Mouse (Mus musculus) MEL (cell line): ENCODE data around the gene Sox1. TPM values are rescaled to one million over a fixed set of nuclear protein-coding genes. Genes with fewer than 3 reads are reported as not detected.

Source experiments
- DNase-seq: peaks from one replicate; pipeline ENCODE4 v3.0.0; 2011; ENCODE audit warnings: low read depth, low spot score
- H3K27ac ChIP-seq: 2 replicates; pipeline ENCODE4 v1.5.1; 2012; ENCODE audit warnings: low read depth, mild to moderate bottlenecking, control low read depth, low read length, moderate library complexity; ENCODE audit not compliant: control insufficient read depth
- H3K27me3 ChIP-seq, 2 experiments: fragments of 150-350 bp in 1 of 2; sonication (generic) in 1 of 2; 2 replicates each; pipeline ENCODE4 v1.6.1; 2012; ENCODE audit warnings: low read length in 2 of 2, mild to moderate bottlenecking in 2 of 2, improper control_type of control experiment in 1 of 2, moderate library complexity in 1 of 2; ENCODE audit not compliant: insufficient read depth in 2 of 2, control insufficient read depth in 1 of 2
- H3K36me3 ChIP-seq, 2 experiments: 2 replicates each; pipeline ENCODE4 v1.6.1; 2012 to 2014; ENCODE audit warnings: low read length in 2 of 2, improper control_type of control experiment in 1 of 2, inconsistent platforms in 1 of 2, mild to moderate bottlenecking in 1 of 2; ENCODE audit not compliant: insufficient read depth in 2 of 2, control insufficient read depth in 1 of 2
- H3K4me1 ChIP-seq, 2 experiments: fragments of 150-350 bp in 1 of 2; sonication (generic) in 1 of 2; 2 replicates each; pipeline ENCODE4 v1.6.1; 2012; ENCODE audit warnings: low read length in 2 of 2, improper control_type of control experiment in 1 of 2, mild to moderate bottlenecking in 1 of 2; ENCODE audit not compliant: insufficient read depth in 2 of 2, control insufficient read depth in 1 of 2
- H3K4me3 ChIP-seq, 2 experiments: fragments of 150-350 bp in 1 of 2; sonication (generic) in 1 of 2; 2 replicates each; pipeline ENCODE4 v1.5.1; 2012; ENCODE audit warnings: low read depth in 2 of 2, low read length in 2 of 2, mild to moderate bottlenecking in 2 of 2, moderate library complexity in 2 of 2, control low read depth in 1 of 2, improper control_type of control experiment in 1 of 2; ENCODE audit not compliant: control insufficient read depth in 1 of 2, insufficient read depth in 1 of 2
- H3K79me2 ChIP-seq: 2 replicates; pipeline ENCODE4 v1.6.1; 2012; ENCODE audit warnings: mild to moderate bottlenecking, low read length, moderate library complexity; ENCODE audit not compliant: control insufficient read depth, poor library complexity, insufficient read depth
- H3K9ac ChIP-seq: 2 replicates; pipeline ENCODE4 v1.6.1; 2012; ENCODE audit warnings: low read depth, mild to moderate bottlenecking, control low read depth, low read length, moderate library complexity; ENCODE audit not compliant: control insufficient read depth, poor library complexity, severe bottlenecking
- H3K9me3 ChIP-seq: fragments of 150-350 bp; sonication (generic); replicated peaks from 2 replicates; pipeline ENCODE4 v1.6.1; 2012; ENCODE audit warnings: mild to moderate bottlenecking, low read length, improper control_type of control experiment, moderate library complexity; ENCODE audit not compliant: insufficient read depth
- BHLHE40 ChIP-seq: IDR thresholded peaks from 2 replicates; pipeline ENCODE4 v1.6.1; 2012; ENCODE audit warnings: low read depth, mild to moderate bottlenecking, inconsistent platforms, low read length, improper control_type of control experiment, borderline replicate concordance
- CHD2 ChIP-seq: IDR thresholded peaks from 2 replicates; pipeline ENCODE4 v1.6.1; 2011; ENCODE audit warnings: low read length, improper control_type of control experiment
- CTCF ChIP-seq, 3 experiments: IDR thresholded peaks in 2 of 3; conservative IDR thresholded peaks in 1 of 3; 2 replicates each; pipeline ENCODE4 v1.5.1; 2011 to 2012; ENCODE audit warnings: low read length in 3 of 3, low read depth in 2 of 3, mild to moderate bottlenecking in 2 of 3, improper control_type of control experiment in 1 of 3, inconsistent platforms in 1 of 3, mixed read lengths in 1 of 3, moderate library complexity in 1 of 3; ENCODE audit not compliant: control insufficient read depth in 1 of 3, insufficient read depth in 1 of 3, poor library complexity in 1 of 3, severe bottlenecking in 1 of 3
- E2F4 ChIP-seq: IDR thresholded peaks from 2 replicates; pipeline ENCODE4 v1.6.1; 2011; ENCODE audit warnings: low read depth, low read length, improper control_type of control experiment, borderline replicate concordance
- GABPA ChIP-seq: IDR thresholded peaks from 2 replicates; pipeline ENCODE4 v1.6.1; 2012; ENCODE audit warnings: low read depth, mild to moderate bottlenecking, inconsistent platforms, low read length, improper control_type of control experiment, moderate library complexity
- GATA1 ChIP-seq: IDR thresholded peaks from 2 replicates; pipeline ENCODE4 v1.6.1; 2011; ENCODE audit warnings: low read depth, low read length, improper control_type of control experiment
- HCFC1 ChIP-seq: IDR thresholded peaks from 2 replicates; pipeline ENCODE4 v1.6.1; 2012; ENCODE audit warnings: low read depth, mild to moderate bottlenecking, inconsistent platforms, low read length, improper control_type of control experiment, moderate library complexity
- KAT2A ChIP-seq: conservative IDR thresholded peaks from 2 replicates; pipeline ENCODE4 v1.6.1; 2012; ENCODE audit warnings: low read depth, low read length, improper control_type of control experiment, inconsistent platforms
- MAFK ChIP-seq: IDR thresholded peaks from 2 replicates; pipeline ENCODE4 v1.6.1; 2011; ENCODE audit warnings: low read depth, mild to moderate bottlenecking, low read length, improper control_type of control experiment, borderline replicate concordance
- MXI1 ChIP-seq: IDR thresholded peaks from 2 replicates; pipeline ENCODE4 v1.6.1; 2011; ENCODE audit warnings: mild to moderate bottlenecking, low read depth, low read length, improper control_type of control experiment
- MYC ChIP-seq: IDR thresholded peaks from 2 replicates; pipeline ENCODE4 v1.6.1; 2011; ENCODE audit warnings: low read depth, mild to moderate bottlenecking, low read length, improper control_type of control experiment, moderate library complexity
- NELFE ChIP-seq: IDR thresholded peaks from 2 replicates; pipeline ENCODE4 v1.6.1; 2011; ENCODE audit warnings: low read depth, low read length, improper control_type of control experiment
- NRF1 ChIP-seq: IDR thresholded peaks from 2 replicates; pipeline ENCODE4 v1.6.1; 2014; ENCODE audit warnings: low read depth, mild to moderate bottlenecking, inconsistent platforms, low read length, improper control_type of control experiment, moderate library complexity; ENCODE audit not compliant: poor library complexity, insufficient read depth, severe bottlenecking
- POLR2AphosphoS2 ChIP-seq: IDR thresholded peaks from 2 replicates; pipeline ENCODE4 v1.6.1; 2011; ENCODE audit warnings: low read length, improper control_type of control experiment
- TAL1 ChIP-seq: IDR thresholded peaks from 2 replicates; pipeline ENCODE4 v1.6.1; 2012; ENCODE audit warnings: mild to moderate bottlenecking, inconsistent platforms, low read length, moderate library complexity, mixed read lengths
- UBTF ChIP-seq: IDR thresholded peaks from 2 replicates; pipeline ENCODE4 v1.6.1; 2012; ENCODE audit warnings: low read depth, mild to moderate bottlenecking, inconsistent platforms, low read length, improper control_type of control experiment, moderate library complexity, borderline replicate concordance; ENCODE audit not compliant: insufficient read depth
- USF2 ChIP-seq, 2 experiments: IDR thresholded peaks; 2 replicates each; pipeline ENCODE4 v1.6.1; 2011 to 2012; ENCODE audit warnings: improper control_type of control experiment in 2 of 2, low read length in 2 of 2, borderline replicate concordance in 1 of 2, inconsistent platforms in 1 of 2, low read depth in 1 of 2, mild to moderate bottlenecking in 1 of 2; ENCODE audit not compliant: insufficient read depth in 1 of 2
- ZKSCAN1 ChIP-seq: IDR thresholded peaks from 2 replicates; pipeline ENCODE4 v1.6.1; 2012; ENCODE audit warnings: low read depth, mild to moderate bottlenecking, inconsistent platforms, low read length, improper control_type of control experiment, moderate library complexity
- polyA plus RNA-seq, 2 experiments: library from polyadenylated mRNA; stranded (reverse) in 1 of 2; unstranded in 1 of 2; fragments of >175 nt in 1 of 2; fragments of >200 nt in 1 of 2; gene quantifications; 2 replicates each; pipeline versions ENCODE4 v1.2.1 to v1.2.4; 2012; ENCODE audit warnings: low replicate concordance in 2 of 2, low read depth in 1 of 2; ENCODE audit not compliant: insufficient read length in 2 of 2, insufficient read depth in 1 of 2, missing spikeins in 1 of 2
- total RNA-seq: library from RNA; depleted of rRNA; stranded (reverse); fragments of 300-350 nt; gene quantifications from 2 replicates; pipeline ENCODE4 v1.2.3, GENCODE M21; 2012

Sox1 gene
- total and polyA plus RNA-seq, 3 experiments: not detected

DNA sequence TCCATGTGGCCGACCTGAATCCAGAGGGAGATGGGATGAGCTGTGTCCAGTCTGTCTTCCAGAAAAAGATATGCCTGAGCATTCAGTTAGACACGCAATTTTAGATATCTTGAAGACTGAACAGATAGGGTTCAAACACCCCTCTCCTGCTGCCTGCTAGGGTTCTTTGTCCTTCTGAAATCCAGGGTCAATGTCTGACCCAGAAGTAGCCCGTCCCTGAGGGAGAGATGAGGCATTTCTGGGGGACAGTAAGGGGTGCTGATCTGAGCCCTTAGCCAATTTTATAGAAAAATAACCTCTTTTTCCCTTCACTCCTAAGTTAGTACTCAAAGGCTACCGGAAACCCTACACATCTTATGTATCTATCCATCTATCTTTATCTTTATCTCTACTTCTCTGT, 7.2 kb upstream of the Sox1 start:
- Histone ChIP-seq H3K4me1 (no peaks in the 10 kb centered on the region), H3K9ac (no peak overlapping the region), H3K27ac (no peak overlapping the region), H3K9me3 (no peaks in the 10 kb centered on the region), H3K36me3 (no peaks in the 10 kb centered on the region), H3K79me2 (no peaks in the 10 kb centered on the region), H3K27me3 (no peaks in the 10 kb centered on the region), H3K4me3 (no peak overlapping the region)
- DNase-seq: no peak
- TF ChIP-seq MYC (no peak), ZKSCAN1 (no peak), HCFC1 (no peak), UBTF (no peak), POLR2AphosphoS2 (no peak), CHD2 (no peak)

DNA sequence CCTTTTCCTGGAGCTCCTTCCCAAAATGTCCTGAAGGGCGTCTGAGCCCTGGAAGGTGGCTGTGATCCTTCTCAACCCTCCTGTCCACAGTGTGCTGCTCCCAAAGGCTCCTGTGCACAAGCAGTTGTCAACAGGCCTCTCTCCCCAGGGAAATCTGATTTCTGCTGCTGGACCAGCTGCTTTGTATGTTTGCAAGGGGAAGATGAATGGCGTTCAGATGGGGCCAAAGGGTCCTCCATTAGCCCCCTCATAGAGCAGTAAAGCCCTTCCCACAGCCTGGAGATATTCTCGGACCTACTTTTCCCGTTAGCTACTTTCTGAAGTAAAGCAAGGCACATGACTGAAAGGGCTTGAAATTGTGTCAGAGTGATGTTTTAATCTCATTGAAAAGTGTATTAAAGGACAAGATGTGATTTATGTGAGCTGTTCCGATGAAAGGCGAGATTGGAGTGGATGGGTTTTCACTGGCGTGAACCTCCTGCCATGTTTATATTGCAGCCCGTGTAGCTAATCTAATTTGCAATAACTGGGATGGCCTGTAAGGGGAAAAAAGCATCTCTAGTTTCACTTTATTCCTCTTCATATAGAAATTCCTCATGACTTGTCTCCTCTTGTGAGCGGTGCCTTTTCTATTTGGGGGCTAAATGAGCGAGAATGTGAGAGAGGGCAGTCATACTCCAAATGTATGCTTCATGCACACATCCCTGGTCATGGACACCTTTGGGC, 6.5 kb upstream of the Sox1 start:
- Histone ChIP-seq H3K36me3 (no peaks in the 10 kb centered on the region), H3K9ac (no peak overlapping the region), H3K4me3 (no peak overlapping the region), H3K4me1 (no peaks in the 10 kb centered on the region), H3K27me3 (no peaks in the 10 kb centered on the region), H3K79me2 (no peaks in the 10 kb centered on the region), H3K27ac (no peak overlapping the region), H3K9me3 (no peaks in the 10 kb centered on the region)
- no peak for DNase-seq
- TF ChIP-seq NELFE (no peak), TAL1 (no peak), CTCF (IDR thresholded peaks at IDR 0.05 in 2 of 3, conservative IDR thresholded peaks at IDR 0.05 in 1 of 3; ENCODE audit: control insufficient read depth in 1 of 3, insufficient read depth in 1 of 3, low read depth in 2 of 3, low read length in 3 of 3, poor library complexity in 1 of 3, severe bottlenecking in 1 of 3) (no peak), KAT2A (no peak), ZKSCAN1 (no peak), MYC (no peak), BHLHE40 (no peak), NRF1 (no peak)

DNA sequence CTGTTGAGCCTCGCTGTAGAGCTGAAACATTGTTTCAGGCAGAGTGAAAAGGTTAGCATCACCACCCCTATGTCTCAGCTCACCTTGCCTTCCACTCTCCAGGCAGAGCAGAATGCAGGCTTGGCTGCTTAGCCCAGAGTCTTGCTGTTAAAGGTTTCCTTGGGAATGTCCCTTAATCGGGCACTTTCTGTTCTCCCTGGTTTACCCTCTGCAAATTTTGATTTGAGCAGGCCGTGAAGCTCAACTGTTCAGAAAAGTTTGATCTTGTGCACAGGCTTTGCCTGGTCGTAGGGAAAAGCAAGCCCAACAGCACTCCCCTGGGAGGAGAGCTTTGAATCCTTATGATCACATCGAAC, 6.0 kb upstream of the Sox1 start:
- Histone ChIP-seq H3K36me3 (no peaks in the 10 kb centered on the region), H3K27ac (no peak overlapping the region), H3K27me3 (no peaks in the 10 kb centered on the region), H3K4me1 (no peaks in the 10 kb centered on the region), H3K4me3 (no peak overlapping the region), H3K9me3 (no peaks in the 10 kb centered on the region), H3K79me2 (no peaks in the 10 kb centered on the region), H3K9ac (no peak overlapping the region)
- no peak for TF ChIP-seq MAFK
- TF ChIP-seq GABPA: no peak
- no peak for TF ChIP-seq BHLHE40
- TF ChIP-seq MXI1: no peak
- no peak for TF ChIP-seq TAL1
- no peak for TF ChIP-seq UBTF
- TF ChIP-seq E2F4: no peak
- TF ChIP-seq GATA1: no peak
- no peak for TF ChIP-seq USF2 (IDR thresholded peaks at IDR 0.05; ENCODE audit: borderline replicate concordance in 1 of 2, insufficient read depth in 1 of 2, low read depth in 1 of 2, low read length in 2 of 2)
- no peak for DNase-seq
